9 mouse cellular contexts compared by ENCODE assay signal in the genomic region with DNA sequence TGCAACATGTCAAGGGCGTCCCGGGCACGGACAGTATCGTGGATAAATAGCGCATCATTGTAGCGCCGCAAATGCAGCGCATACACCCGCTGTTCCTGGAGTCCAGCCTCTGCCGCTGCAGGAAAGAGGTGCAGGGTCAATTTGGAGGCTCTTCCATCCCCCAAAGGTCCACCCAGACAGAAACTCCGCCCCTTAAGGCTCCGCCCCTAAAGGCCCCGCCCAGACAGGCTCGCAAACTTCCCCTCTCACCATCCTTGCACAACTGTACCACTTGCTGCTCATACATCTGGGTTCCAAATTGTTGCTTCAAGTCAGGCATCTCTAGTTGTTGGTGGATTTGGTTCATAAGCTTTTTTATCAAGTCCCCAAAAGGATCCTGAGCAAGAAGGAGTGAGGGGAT. TPM values are rescaled to one million over a fixed set of nuclear protein-coding genes. Genes with fewer than 3 reads are reported as not detected.
DNase-seq lines count a peak whose midpoint lies in the region; ATAC-seq lines count a peak whose summit lies in the region.
"Had no signal": no experiment of that assay in that cellular context is flagged by ENCODE, and none has a peak within 500 bp of the region (broad histone marks: within the 10 kb centered on the region; RNA-seq: fewer than 3 reads in every experiment).

No protein-coding gene starts in this region.

- H3K4me1 ChIP-seq in forebrain, embryonic 15.5 days: peaks cover 9% of the 10 kb centered on the region; the same call in 1 of the 2 replicates
- H3K4me1 ChIP-seq in hindbrain, embryonic 12.5 days: peaks cover 8% of the 10 kb centered on the region; the same call in 1 of the 2 replicates
- H3K4me1 ChIP-seq in limb, embryonic 15.5 days: peaks cover 26% of the 10 kb centered on the region
- no peaks in the 10 kb centered on the region for H3K4me1 ChIP-seq in midbrain, embryonic 14.5 days (ENCODE audit: control insufficient read depth, insufficient read depth, low read length)

- peaks cover 16% of the 10 kb centered on the region for H3K36me3 ChIP-seq in forebrain, embryonic 15.5 days
- peaks cover 20% of the 10 kb centered on the region for H3K36me3 ChIP-seq in hindbrain, embryonic 12.5 days
- H3K36me3 ChIP-seq in limb, embryonic 15.5 days: peaks cover 21% of the 10 kb centered on the region
- H3K36me3 ChIP-seq in midbrain, embryonic 14.5 days (ENCODE audit: control insufficient read depth, insufficient read depth, low read length): peaks cover 17% of the 10 kb centered on the region

- no peak overlapping the region for H3K27ac ChIP-seq in forebrain, embryonic 15.5 days (replicated peaks)
- H3K27ac ChIP-seq in hindbrain, embryonic 12.5 days: no peak overlapping the region
- H3K27ac ChIP-seq in limb, embryonic 15.5 days: no peak overlapping the region
- H3K27ac ChIP-seq in midbrain, embryonic 14.5 days (replicated peaks; ENCODE audit: low read depth, low read length): no peak overlapping the region

- WGBS in forebrain, embryonic 15.5 days: 4% methylated on average over 14 of the region's 14 CpGs
- 5% methylated on average over 14 of the region's 14 CpGs for WGBS in hindbrain, embryonic 12.5 days
- 3% methylated on average over 14 of the region's 14 CpGs for WGBS in limb, embryonic 15.5 days
- 3% methylated on average over 14 of the region's 14 CpGs for whole genome bisulfite sequencing in midbrain, embryonic 14.5 days

- H3K27me3 ChIP-seq in forebrain, embryonic 15.5 days: no peaks in the 10 kb centered on the region
- peaks cover 6% of the 10 kb centered on the region; the same call in 1 of the 2 replicates for H3K27me3 ChIP-seq in hindbrain, embryonic 12.5 days
- H3K27me3 ChIP-seq in limb, embryonic 15.5 days: no peaks in the 10 kb centered on the region
- H3K27me3 ChIP-seq in midbrain, embryonic 14.5 days (ENCODE audit: control insufficient read depth, insufficient read depth, low read length): no peaks in the 10 kb centered on the region

- peak overlapping the region; percentile 19; the same call in 1 of the 2 replicates for H3K9ac ChIP-seq in forebrain, embryonic 15.5 days (replicated peaks)
- H3K9ac ChIP-seq in hindbrain, embryonic 12.5 days: no peak overlapping the region
- no peak overlapping the region for H3K9ac ChIP-seq in limb, embryonic 15.5 days
- H3K9ac ChIP-seq in midbrain, embryonic 14.5 days (replicated peaks; ENCODE audit: low read length): no peak overlapping the region

- DNase-seq in thymus, postnatal 10 days (ENCODE audit: low spot score in 2 of 2): peak; percentile 28 to 38
- no peak for DNase-seq in thymus, adult 18-20 months
- DNase-seq in midbrain, embryonic 14.5 days: no peak
- DNase-seq in layer of hippocampus, postnatal 25 days (ENCODE audit: extremely low spot score in 1 of 2, low spot score in 1 of 2): no peak

- 0 out of 2 replicates have a peak overlapping the region, but pooled peaks have one; percentile 8 for H3K4me3 ChIP-seq in forebrain, embryonic 15.5 days
- no peak overlapping the region for H3K4me3 ChIP-seq in hindbrain, embryonic 12.5 days
- H3K4me3 ChIP-seq in limb, embryonic 15.5 days: peak overlapping the region; percentile 28
- H3K4me3 ChIP-seq in midbrain, embryonic 14.5 days (replicated peaks; ENCODE audit: low read depth, low read length): no peak overlapping the region
- H3K4me3 ChIP-seq: myocyte had no signal

- H3K9me3 ChIP-seq in forebrain, embryonic 15.5 days: no peaks in the 10 kb centered on the region
- no peaks in the 10 kb centered on the region for H3K9me3 ChIP-seq in hindbrain, embryonic 12.5 days (replicated peaks)
- no peaks in the 10 kb centered on the region for H3K9me3 ChIP-seq in limb, embryonic 15.5 days
- H3K9me3 ChIP-seq in midbrain, embryonic 14.5 days (ENCODE audit: control insufficient read depth, low read length): no peaks in the 10 kb centered on the region

- ATAC-seq in forebrain, embryonic 15.5 days (replicated peaks): no peak
- no peak for ATAC-seq in hindbrain, embryonic 12.5 days (ENCODE audit: low FRiP score)
- no peak for ATAC-seq in limb, embryonic 15.5 days (ENCODE audit: insufficient number of reproducible peaks, low FRiP score, low TSS enrichment, low read depth)
- ATAC-seq in midbrain, embryonic 14.5 days (ENCODE audit: low FRiP score, low TSS enrichment): no peak
- no peak for ATAC-seq in cerebellum, adult (ENCODE audit: insufficient number of reproducible peaks, low FRiP score, low TSS enrichment)

- H3K4me2 ChIP-seq in forebrain, embryonic 15.5 days (replicated peaks): peak overlapping the region; percentile 33
- H3K4me2 ChIP-seq in hindbrain, embryonic 12.5 days (replicated peaks): peak overlapping the region; percentile 40
- peak overlapping the region; percentile 39 for H3K4me2 ChIP-seq in limb, embryonic 15.5 days
- H3K4me2 ChIP-seq in midbrain, embryonic 14.5 days (ENCODE audit: low read length): peak overlapping the region; percentile 11

RNA-seq across cellular contexts. Expression of a gene that starts 2.8 kb away (rescaled TPM):
- 1.4 and 2.4 TPM in 2 replicates for polyA plus RNA-seq in forebrain, embryonic 15.5 days (2015; fragmentation: Nextera tagmentation; extraction: Ambion mirVana)
- 1.4 and 2.7 TPM in 2 replicates for polyA plus RNA-seq in hindbrain, embryonic 12.5 days (2016; fragmentation: Nextera tagmentation; extraction: Ambion mirVana)
- 2.9 and 3.6 TPM in 2 replicates for polyA plus RNA-seq in limb, embryonic 15.5 days (2015; fragmentation: Nextera tagmentation; extraction: Ambion mirVana)
- polyA plus RNA-seq in midbrain, embryonic 14.5 days (2014; fragmentation: Nextera tagmentation; extraction: Ambion mirVana): 2.0 and 2.1 TPM in 2 replicates
- total RNA-seq in layer of hippocampus, postnatal 25 days (2021): 1 to 10 TPM; 1.4 to 2.1 TPM

RNA-seq across cellular contexts. Expression of a gene that starts 9.0 kb away (rescaled TPM):
- polyA plus RNA-seq in forebrain, embryonic 15.5 days (2015; fragmentation: Nextera tagmentation; extraction: Ambion mirVana): 0.23 and 0.31 TPM in 2 replicates
- polyA plus RNA-seq in hindbrain, embryonic 12.5 days (2016; fragmentation: Nextera tagmentation; extraction: Ambion mirVana): 0.53 and 0.74 TPM in 2 replicates
- polyA plus RNA-seq in limb, embryonic 15.5 days (2015; fragmentation: Nextera tagmentation; extraction: Ambion mirVana): 1.4 and 1.8 TPM in 2 replicates
- polyA plus RNA-seq in midbrain, embryonic 14.5 days (2014; fragmentation: Nextera tagmentation; extraction: Ambion mirVana): 0.41 and 0.49 TPM in 2 replicates
- total RNA-seq in layer of hippocampus, postnatal 25 days (2021): under 1 TPM in 1 of 2 experiments, not detected in 1; 0.31 TPM

RNA-seq across cellular contexts. Expression of a gene that starts 11.0 kb away (rescaled TPM):
- polyA plus RNA-seq in forebrain, embryonic 15.5 days (2015; fragmentation: Nextera tagmentation; extraction: Ambion mirVana): 53.1 and 54.4 TPM in 2 replicates
- 61.4 and 61.8 TPM in 2 replicates for polyA plus RNA-seq in hindbrain, embryonic 12.5 days (2016; fragmentation: Nextera tagmentation; extraction: Ambion mirVana)
- 48.2 and 50.4 TPM in 2 replicates for polyA plus RNA-seq in limb, embryonic 15.5 days (2015; fragmentation: Nextera tagmentation; extraction: Ambion mirVana)
- 50.0 and 53.7 TPM in 2 replicates for polyA plus RNA-seq in midbrain, embryonic 14.5 days (2014; fragmentation: Nextera tagmentation; extraction: Ambion mirVana)
- 10 to 100 TPM; 55.6 to 55.9 TPM for total RNA-seq in layer of hippocampus, postnatal 25 days (2021)

RNA-seq across cellular contexts. Expression of a gene that starts 12.3 kb away (rescaled TPM):
- polyA plus RNA-seq in forebrain, embryonic 15.5 days (2015; fragmentation: Nextera tagmentation; extraction: Ambion mirVana): 0.24 and 0.41 TPM in 2 replicates
- 0.35 and 0.38 TPM in 2 replicates for polyA plus RNA-seq in hindbrain, embryonic 12.5 days (2016; fragmentation: Nextera tagmentation; extraction: Ambion mirVana)
- 0.32 and 0.57 TPM in 2 replicates for polyA plus RNA-seq in limb, embryonic 15.5 days (2015; fragmentation: Nextera tagmentation; extraction: Ambion mirVana)
- polyA plus RNA-seq in midbrain, embryonic 14.5 days (2014; fragmentation: Nextera tagmentation; extraction: Ambion mirVana): 0.70 TPM in 1 of 2 replicates, not detected in the other
- not detected for total RNA-seq in layer of hippocampus, postnatal 25 days (2021)

RNA-seq across cellular contexts. Expression of a gene that starts 36.7 kb away (rescaled TPM):
- polyA plus RNA-seq in forebrain, embryonic 15.5 days (2015; fragmentation: Nextera tagmentation; extraction: Ambion mirVana): 30.3 and 31.6 TPM in 2 replicates
- 17.7 and 19.9 TPM in 2 replicates for polyA plus RNA-seq in hindbrain, embryonic 12.5 days (2016; fragmentation: Nextera tagmentation; extraction: Ambion mirVana)
- 19.7 and 30.8 TPM in 2 replicates for polyA plus RNA-seq in limb, embryonic 15.5 days (2015; fragmentation: Nextera tagmentation; extraction: Ambion mirVana)
- 86.8 and 156 TPM in 2 replicates for polyA plus RNA-seq in midbrain, embryonic 14.5 days (2014; fragmentation: Nextera tagmentation; extraction: Ambion mirVana)
- total RNA-seq in layer of hippocampus, postnatal 25 days (2021): 100 to 1,000 TPM; 141 to 152 TPM

Comparison
In these comparisons a context has a peak if more than half of its experiments do, and no peak if none do; other contexts are left out.
1. DNase-seq: peak in thymus, postnatal 10 days (2 of 2); none in thymus, adult 18-20 months (0 of 2), midbrain, embryonic 14.5 days (single experiment) and layer of hippocampus, postnatal 25 days (0 of 2).
2. H3K4me3 ChIP-seq: peak in forebrain, embryonic 15.5 days (single experiment) and limb, embryonic 15.5 days (single experiment); none in hindbrain, embryonic 12.5 days (single experiment) and midbrain, embryonic 14.5 days (single experiment).
3. Peak in every context shown above with its lines, with median percentiles within 50 percentile points of each other: H3K4me2 ChIP-seq.